Mouse (Mus musculus): ENCODE results near the gene Nxn. TPM values are rescaled to one million over a fixed set of nuclear protein-coding genes. Genes with fewer than 3 reads are reported as not detected.

Gene Nxn
- polyA plus RNA-seq, 1 experiment from 2014 or later, result 33.1 TPM

GRCm38 (mm10) chr11:76309072-76309471 is 89.9 kb downstream of the Nxn start:
- H3K4me2 ChIP-seq, result no peak overlapping the region
- no peak overlapping the region for H3K4me3 ChIP-seq (replicated peaks)
- no peak for ATAC-seq (replicated peaks; ENCODE audit: low FRiP score)
- no peaks in the 10 kb centered on the region for H3K9me3 ChIP-seq (replicated peaks)
- H3K27ac ChIP-seq, result 0 out of 2 replicates have a peak overlapping the region, but pooled peaks have one; percentile 10
- 18% methylated on average over 6 of the region's 6 CpGs for WGBS
- no peaks in the 10 kb centered on the region for H3K27me3 ChIP-seq
- H3K4me1 ChIP-seq, result peaks cover 48% of the 10 kb centered on the region
- H3K36me3 ChIP-seq, result no peaks in the 10 kb centered on the region
- no peak overlapping the region for H3K9ac ChIP-seq

- H3K27ac ChIP-seq, result no peak overlapping the region
- no peaks in the 10 kb centered on the region for H3K27me3 ChIP-seq
- no peak for ATAC-seq (replicated peaks; ENCODE audit: low FRiP score)
- no peak overlapping the region for H3K4me2 ChIP-seq
- peaks cover 55% of the 10 kb centered on the region for H3K4me1 ChIP-seq
- H3K4me3 ChIP-seq (replicated peaks), result no peak overlapping the region
- H3K36me3 ChIP-seq, result no peaks in the 10 kb centered on the region
- no peaks in the 10 kb centered on the region for H3K9me3 ChIP-seq (replicated peaks)
- no peak overlapping the region for H3K9ac ChIP-seq
- WGBS, result 54% methylated on average over 4 of the region's 4 CpGs
Observed at GRCm38 (mm10) chr11:76306769-76307168, 92.2 kb downstream of the Nxn start.

- WGBS, result 81% methylated on average over 4 of the region's 4 CpGs
- no peaks in the 10 kb centered on the region for H3K36me3 ChIP-seq
- no peaks in the 10 kb centered on the region for H3K9me3 ChIP-seq (replicated peaks)
- H3K4me2 ChIP-seq, result no peak overlapping the region
- H3K9ac ChIP-seq, result no peak overlapping the region
- H3K4me3 ChIP-seq (replicated peaks), result no peak overlapping the region
- H3K4me1 ChIP-seq, result peaks cover 50% of the 10 kb centered on the region
- no peak for ATAC-seq (replicated peaks; ENCODE audit: low FRiP score)
- H3K27ac ChIP-seq, result no peak overlapping the region
- no peaks in the 10 kb centered on the region for H3K27me3 ChIP-seq
Observed at GRCm38 (mm10) chr11:76305571-76305970, 93.4 kb downstream of the Nxn start.

- Histone ChIP-seq H3K36me3 (no peaks in the 10 kb centered on the region), H3K9me3 (replicated peaks) (no peaks in the 10 kb centered on the region), H3K9ac (no peak overlapping the region), H3K4me1 (peaks cover 40% of the 10 kb centered on the region), H3K27me3 (no peaks in the 10 kb centered on the region), H3K4me2 (no peak overlapping the region), H3K27ac (no peak overlapping the region), H3K4me3 (replicated peaks) (no peak overlapping the region)
- no peak for ATAC-seq (replicated peaks; ENCODE audit: low FRiP score)
- 56% methylated on average over 11 of the region's 11 CpGs for WGBS
Observed at GRCm38 (mm10) chr11:76303368-76303767, 95.6 kb downstream of the Nxn start.

- Histone ChIP-seq H3K9me3 (replicated peaks) (no peaks in the 10 kb centered on the region), H3K27me3 (no peaks in the 10 kb centered on the region), H3K9ac (no peak overlapping the region), H3K36me3 (no peaks in the 10 kb centered on the region), H3K27ac (no peak overlapping the region), H3K4me2 (no peak overlapping the region), H3K4me1 (peaks cover 40% of the 10 kb centered on the region), H3K4me3 (replicated peaks) (no peak overlapping the region)
- ATAC-seq (replicated peaks; ENCODE audit: low FRiP score), result no peak
- WGBS, result 80% methylated on average over 5 of the region's 5 CpGs
Observed at GRCm38 (mm10) chr11:76300862-76301261, 98.1 kb downstream of the Nxn start.

- H3K4me2 ChIP-seq, result no peak overlapping the region
- H3K4me3 ChIP-seq (replicated peaks), result no peak overlapping the region
- WGBS, result 63% methylated on average over 9 of the region's 9 CpGs
- H3K27me3 ChIP-seq, result no peaks in the 10 kb centered on the region
- no peak overlapping the region for H3K9ac ChIP-seq
- no peaks in the 10 kb centered on the region for H3K36me3 ChIP-seq
- H3K9me3 ChIP-seq (replicated peaks), result no peaks in the 10 kb centered on the region
- no peak overlapping the region for H3K27ac ChIP-seq
- peaks cover 59% of the 10 kb centered on the region for H3K4me1 ChIP-seq
- no peak for ATAC-seq (replicated peaks; ENCODE audit: low FRiP score)
Observed at GRCm38 (mm10) chr11:76298457-76299000, 100.4 kb downstream of the Nxn start.

GRCm38 (mm10) chr11:76297252-76297651 is 101.7 kb downstream of the Nxn start:
- Histone ChIP-seq H3K4me1 (peaks cover 63% of the 10 kb centered on the region), H3K9ac (no peak overlapping the region), H3K27me3 (no peaks in the 10 kb centered on the region), H3K27ac (no peak overlapping the region), H3K4me3 (replicated peaks) (no peak overlapping the region), H3K9me3 (replicated peaks) (no peaks in the 10 kb centered on the region), H3K36me3 (no peaks in the 10 kb centered on the region), H3K4me2 (no peak overlapping the region)
- ATAC-seq (replicated peaks; ENCODE audit: low FRiP score), result no peak
- WGBS, result 79% methylated on average over 9 of the region's 9 CpGs

GRCm38 (mm10) chr11:76294836-76295235 is 104.1 kb downstream of the Nxn start:
- no peak for ATAC-seq (replicated peaks; ENCODE audit: low FRiP score)
- H3K4me2 ChIP-seq, result no peak overlapping the region
- peaks cover 67% of the 10 kb centered on the region for H3K4me1 ChIP-seq
- H3K4me3 ChIP-seq (replicated peaks), result no peak overlapping the region
- WGBS, result 41% methylated on average over 9 of the region's 9 CpGs
- peak overlapping the region; percentile 43; the same call in 1 of the 2 replicates for H3K27ac ChIP-seq
- no peaks in the 10 kb centered on the region for H3K36me3 ChIP-seq
- no peaks in the 10 kb centered on the region for H3K27me3 ChIP-seq
- no peak overlapping the region for H3K9ac ChIP-seq
- H3K9me3 ChIP-seq (replicated peaks), result no peaks in the 10 kb centered on the region

- WGBS, result 54% methylated on average over 5 of the region's 5 CpGs
- ATAC-seq (replicated peaks; ENCODE audit: low FRiP score), result no peak
- Histone ChIP-seq H3K27me3 (no peaks in the 10 kb centered on the region), H3K9ac (no peak overlapping the region), H3K4me2 (no peak overlapping the region), H3K4me3 (replicated peaks) (no peak overlapping the region), H3K27ac (peak overlapping the region; percentile 90), H3K4me1 (peaks cover 71% of the 10 kb centered on the region), H3K36me3 (no peaks in the 10 kb centered on the region), H3K9me3 (replicated peaks) (no peaks in the 10 kb centered on the region)
Observed at GRCm38 (mm10) chr11:76294078-76294477, 104.9 kb downstream of the Nxn start.

GRCm38 (mm10) chr11:76292831-76293230 is 106.1 kb downstream of the Nxn start:
- no peaks in the 10 kb centered on the region for H3K36me3 ChIP-seq
- peaks cover 78% of the 10 kb centered on the region for H3K4me1 ChIP-seq
- H3K27ac ChIP-seq, result peak overlapping the region; percentile 90
- 49% methylated on average over 6 of the region's 6 CpGs for WGBS
- no peaks in the 10 kb centered on the region for H3K9me3 ChIP-seq (replicated peaks)
- no peaks in the 10 kb centered on the region for H3K27me3 ChIP-seq
- ATAC-seq (replicated peaks; ENCODE audit: low FRiP score), result no peak
- H3K4me2 ChIP-seq, result peak overlapping the region; percentile 34
- H3K9ac ChIP-seq, result no peak overlapping the region
- H3K4me3 ChIP-seq (replicated peaks), result 0 out of 2 replicates have a peak overlapping the region, but pooled peaks have one; percentile 8

- no peak overlapping the region for H3K9ac ChIP-seq
- ATAC-seq (replicated peaks; ENCODE audit: low FRiP score), result no peak
- peak overlapping the region; percentile 90 for H3K27ac ChIP-seq
- H3K36me3 ChIP-seq, result no peaks in the 10 kb centered on the region
- H3K4me3 ChIP-seq (replicated peaks), result 0 out of 2 replicates have a peak overlapping the region, but pooled peaks have one; percentile 8
- WGBS, result 28% methylated on average over 15 of the region's 15 CpGs
- H3K4me1 ChIP-seq, result peaks cover 78% of the 10 kb centered on the region
- H3K9me3 ChIP-seq (replicated peaks), result no peaks in the 10 kb centered on the region
- H3K4me2 ChIP-seq, result peak overlapping the region; percentile 34
- no peaks in the 10 kb centered on the region for H3K27me3 ChIP-seq
Observed at GRCm38 (mm10) chr11:76292398-76292797, 106.5 kb downstream of the Nxn start.

GRCm38 (mm10) chr11:76291960-76292359 is 107.0 kb downstream of the Nxn start:
- Histone ChIP-seq H3K27ac (peak overlapping the region; percentile 90), H3K27me3 (no peaks in the 10 kb centered on the region), H3K9ac (no peak overlapping the region), H3K4me2 (peak overlapping the region; percentile 34), H3K9me3 (replicated peaks) (no peaks in the 10 kb centered on the region), H3K4me3 (replicated peaks) (no peak overlapping the region), H3K4me1 (peaks cover 81% of the 10 kb centered on the region), H3K36me3 (no peaks in the 10 kb centered on the region)
- WGBS, result 38% methylated on average over 4 of the region's 4 CpGs
- no peak for ATAC-seq (replicated peaks; ENCODE audit: low FRiP score)

GRCm38 (mm10) chr11:76290367-76290766 is 108.6 kb downstream of the Nxn start:
- Histone ChIP-seq H3K36me3 (no peaks in the 10 kb centered on the region), H3K27ac (peak overlapping the region; percentile 75), H3K4me1 (peaks cover 89% of the 10 kb centered on the region), H3K4me2 (no peak overlapping the region), H3K9me3 (replicated peaks) (no peaks in the 10 kb centered on the region), H3K27me3 (no peaks in the 10 kb centered on the region), H3K9ac (no peak overlapping the region), H3K4me3 (replicated peaks) (no peak overlapping the region)
- WGBS, result 21% methylated on average over 11 of the region's 11 CpGs
- no peak for ATAC-seq (replicated peaks; ENCODE audit: low FRiP score)

All from kidney, embryonic 15.5 days (tissue).